Mouse (Mus musculus): ENCODE measurements at regions not wholly inside any gene's neighbourhood (a gene's known extent, or its start where the extent isn't known, plus 50 kb on each side); places are given as distances from the start of the nearest gene placed in this dataset.
A peak's percentile ranks its signal among the peaks of the same experiment; 100 is the strongest.

DNA sequence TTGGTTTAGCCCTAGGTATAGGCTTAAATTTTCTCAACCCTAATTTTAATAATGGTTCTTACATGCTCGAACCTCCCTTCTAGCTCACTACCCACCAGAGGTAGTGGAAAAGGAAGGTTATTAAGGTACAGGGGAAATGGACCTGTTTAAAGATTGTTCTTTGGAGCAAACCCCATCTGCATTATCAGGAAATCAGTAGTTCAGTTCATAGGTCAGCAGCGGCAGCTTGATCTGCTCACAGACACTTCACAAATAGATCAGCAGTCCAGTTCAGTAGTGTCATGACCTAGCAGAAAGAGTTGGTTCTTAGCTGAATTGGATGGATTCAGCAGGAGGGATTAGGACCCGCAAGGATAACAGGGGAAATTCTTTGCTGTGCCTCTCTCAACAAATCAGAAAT lies 324.4 kb downstream of the Zfp619 start:
- H3K9ac ChIP-seq: no peak overlapping the region
- H3K27me3 ChIP-seq: no peaks in the 10 kb centered on the region
- no peak overlapping the region for H3K27ac ChIP-seq
- no peaks in the 10 kb centered on the region for H3K36me3 ChIP-seq (replicated peaks)
- no peaks in the 10 kb centered on the region for H3K9me3 ChIP-seq
- 89% methylated on average over 3 of the region's 3 CpGs for WGBS
- no peak overlapping the region for H3K4me2 ChIP-seq
- no peak for ATAC-seq (ENCODE audit: low FRiP score)
- H3K4me3 ChIP-seq (replicated peaks): no peak overlapping the region
- no peaks in the 10 kb centered on the region for H3K4me1 ChIP-seq

DNA sequence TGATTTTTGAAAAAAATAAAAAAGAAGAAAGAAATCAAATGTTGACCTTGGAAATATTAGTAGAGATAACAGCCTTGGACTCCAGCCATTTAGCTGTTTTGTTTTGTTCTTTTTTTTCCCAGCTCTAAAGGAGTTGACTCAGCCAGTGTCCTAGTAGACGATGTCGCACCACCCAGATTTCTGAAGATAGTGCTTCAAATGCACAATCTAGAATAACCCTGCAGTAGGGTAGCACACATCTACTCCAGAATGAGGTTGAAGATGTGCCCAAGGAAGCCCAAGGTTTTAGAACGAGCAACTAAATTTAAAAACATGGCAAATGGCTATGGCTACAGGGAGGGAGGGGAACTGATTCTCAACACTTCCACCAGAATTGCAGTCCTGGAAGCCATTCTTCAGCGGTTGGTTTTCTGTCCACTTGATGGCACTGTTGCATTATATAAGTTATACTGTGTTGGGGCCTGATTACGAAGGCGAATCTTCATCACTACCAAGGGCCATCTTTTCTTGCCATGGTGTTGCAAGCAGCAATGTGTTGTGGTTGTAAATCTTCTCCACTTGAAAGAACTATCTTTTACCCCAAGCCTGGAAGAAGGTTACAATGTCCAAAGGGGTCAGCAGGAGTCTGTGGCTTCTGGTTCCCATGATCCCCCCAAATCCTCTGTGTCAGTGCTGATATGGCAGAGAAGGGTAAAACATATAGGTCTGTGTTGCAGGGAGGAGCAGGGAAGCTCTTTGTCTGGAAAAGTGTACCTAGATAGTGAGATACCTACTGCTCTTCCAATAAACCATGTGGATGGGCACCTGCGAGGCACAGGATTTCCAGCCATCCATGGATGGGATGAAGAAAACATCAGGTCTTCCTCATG lies 330.6 kb downstream of the Zfp619 start:
- 54% methylated on average over 7 of the region's 7 CpGs for WGBS
- Histone ChIP-seq H3K27ac (no peak overlapping the region), H3K4me3 (replicated peaks) (no peak overlapping the region), H3K36me3 (replicated peaks) (no peaks in the 10 kb centered on the region), H3K4me2 (no peak overlapping the region), H3K4me1 (no peaks in the 10 kb centered on the region), H3K9ac (no peak overlapping the region), H3K27me3 (no peaks in the 10 kb centered on the region), H3K9me3 (no peaks in the 10 kb centered on the region)
- peak; percentile 86 for ATAC-seq (ENCODE audit: low FRiP score)

DNA sequence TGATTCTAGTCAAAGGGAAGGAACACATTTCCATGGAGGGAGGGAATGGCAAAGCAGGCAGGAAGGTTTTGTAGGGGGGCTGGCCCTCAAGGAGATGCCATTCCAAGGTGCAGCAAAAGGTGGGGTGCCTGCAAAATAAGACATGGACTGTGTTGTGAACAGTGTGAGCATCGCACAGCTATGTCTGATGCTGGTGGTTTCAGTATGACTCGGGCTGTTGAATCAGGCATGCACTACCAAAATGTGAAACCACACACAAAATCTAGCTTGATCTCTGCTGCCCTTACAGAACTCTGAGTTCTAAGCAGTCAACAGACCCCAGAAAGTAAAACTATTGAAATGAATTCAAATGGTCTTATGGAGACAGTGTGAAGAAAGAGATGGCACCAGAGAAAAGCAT lies 339.7 kb downstream of the Zfp619 start:
- no peak overlapping the region for H3K9ac ChIP-seq
- 93% methylated on average over 2 of the region's 2 CpGs for WGBS
- no peaks in the 10 kb centered on the region for H3K4me1 ChIP-seq
- ATAC-seq (ENCODE audit: low FRiP score): no peak
- no peak overlapping the region for H3K27ac ChIP-seq
- H3K4me3 ChIP-seq (replicated peaks): no peak overlapping the region
- H3K4me2 ChIP-seq: no peak overlapping the region
- no peaks in the 10 kb centered on the region for H3K36me3 ChIP-seq (replicated peaks)
- no peaks in the 10 kb centered on the region for H3K27me3 ChIP-seq
- no peaks in the 10 kb centered on the region for H3K9me3 ChIP-seq

DNA sequence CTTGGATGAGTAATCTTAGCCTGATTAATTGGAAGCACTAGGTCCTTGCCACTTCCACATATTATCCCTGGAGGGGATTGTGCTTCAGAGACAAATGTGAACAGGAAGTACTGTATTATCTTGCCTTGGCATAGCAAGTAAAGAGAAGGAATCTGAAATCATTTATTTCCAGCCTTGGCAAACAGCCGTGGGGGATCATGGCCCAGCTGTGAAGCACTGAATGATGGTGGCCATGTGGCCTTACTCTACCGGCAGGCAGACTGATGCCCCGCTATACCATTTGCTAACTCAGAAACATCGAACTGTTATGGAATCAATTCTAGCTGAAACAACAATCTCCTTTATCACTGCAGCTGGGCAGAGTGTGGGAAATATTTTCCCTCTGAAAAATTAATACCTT lies 345.3 kb downstream of the Zfp619 start:
- ATAC-seq (ENCODE audit: low FRiP score): no peak
- H3K4me3 ChIP-seq (replicated peaks): no peak overlapping the region
- 78% methylated on average over 4 of the region's 4 CpGs for WGBS

DNA sequence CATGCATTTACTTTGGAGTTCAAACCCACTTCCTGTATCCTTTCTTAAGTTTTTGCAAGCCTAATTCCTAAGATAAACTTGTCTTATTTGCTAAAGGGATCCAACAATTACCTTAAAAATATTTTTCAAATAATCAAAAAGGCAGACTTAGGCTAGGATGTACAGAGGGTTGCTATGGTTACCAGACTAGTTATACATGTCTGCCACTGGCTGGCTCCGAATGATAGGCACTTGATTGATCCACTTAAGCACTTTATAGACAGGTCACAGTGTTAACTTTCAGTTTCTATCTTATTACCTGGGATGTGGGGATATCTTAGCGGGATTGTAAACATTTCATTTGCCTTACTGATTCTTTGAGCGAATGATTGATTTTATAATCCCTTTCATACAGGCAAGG lies 346.6 kb downstream of the Zfp619 start:
- no peaks in the 10 kb centered on the region for H3K27me3 ChIP-seq
- 77% methylated on average over 3 of the region's 3 CpGs for WGBS
- no peak overlapping the region for H3K9ac ChIP-seq
- no peak overlapping the region for H3K4me3 ChIP-seq (replicated peaks)
- H3K4me1 ChIP-seq: peaks cover 6% of the 10 kb centered on the region; the same call in 1 of the 2 replicates
- H3K9me3 ChIP-seq: no peaks in the 10 kb centered on the region
- no peaks in the 10 kb centered on the region for H3K36me3 ChIP-seq (replicated peaks)
- no peak overlapping the region for H3K27ac ChIP-seq
- no peak for ATAC-seq (ENCODE audit: low FRiP score)
- H3K4me2 ChIP-seq: no peak overlapping the region

More for the DNA sequence above, 345.3 kb downstream of the Zfp619 start:
- H3K27me3 ChIP-seq: no peaks in the 10 kb centered on the region
- no peaks in the 10 kb centered on the region for H3K9me3 ChIP-seq
- H3K9ac ChIP-seq: no peak overlapping the region
- no peak overlapping the region for H3K27ac ChIP-seq
- H3K4me2 ChIP-seq: no peak overlapping the region
- no peaks in the 10 kb centered on the region for H3K36me3 ChIP-seq (replicated peaks)
- H3K4me1 ChIP-seq: peaks cover 5% of the 10 kb centered on the region; the same call in 1 of the 2 replicates

DNA sequence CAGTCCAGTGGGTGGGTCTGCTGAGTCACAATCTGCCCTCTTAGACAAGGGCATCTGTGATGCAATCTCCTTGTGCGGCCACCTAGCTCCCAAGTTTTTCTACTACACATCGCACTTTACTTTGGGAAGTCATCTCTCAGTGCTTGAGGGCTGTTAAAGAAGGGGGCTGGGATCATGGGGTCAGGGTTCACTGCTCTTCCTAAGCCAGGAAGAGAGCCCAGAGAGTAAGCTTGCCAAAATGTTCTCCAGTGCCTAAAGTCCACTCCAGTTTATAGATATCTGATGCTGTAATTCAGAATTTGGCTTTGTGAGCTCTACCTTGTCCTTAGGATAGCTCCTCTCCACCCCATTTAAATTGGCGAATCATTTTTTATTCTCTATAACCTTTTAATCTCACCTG lies 347.2 kb downstream of the Zfp619 start:
- peaks cover 6% of the 10 kb centered on the region; the same call in 1 of the 2 replicates for H3K4me1 ChIP-seq
- no peak overlapping the region for H3K9ac ChIP-seq
- no peak overlapping the region for H3K4me3 ChIP-seq (replicated peaks)
- no peaks in the 10 kb centered on the region for H3K9me3 ChIP-seq
- no peaks in the 10 kb centered on the region for H3K27me3 ChIP-seq
- H3K36me3 ChIP-seq (replicated peaks): no peaks in the 10 kb centered on the region
- no peak overlapping the region for H3K4me2 ChIP-seq
- WGBS: 93% methylated on average over 3 of the region's 3 CpGs
- ATAC-seq (ENCODE audit: low FRiP score): no peak
- H3K27ac ChIP-seq: no peak overlapping the region

DNA sequence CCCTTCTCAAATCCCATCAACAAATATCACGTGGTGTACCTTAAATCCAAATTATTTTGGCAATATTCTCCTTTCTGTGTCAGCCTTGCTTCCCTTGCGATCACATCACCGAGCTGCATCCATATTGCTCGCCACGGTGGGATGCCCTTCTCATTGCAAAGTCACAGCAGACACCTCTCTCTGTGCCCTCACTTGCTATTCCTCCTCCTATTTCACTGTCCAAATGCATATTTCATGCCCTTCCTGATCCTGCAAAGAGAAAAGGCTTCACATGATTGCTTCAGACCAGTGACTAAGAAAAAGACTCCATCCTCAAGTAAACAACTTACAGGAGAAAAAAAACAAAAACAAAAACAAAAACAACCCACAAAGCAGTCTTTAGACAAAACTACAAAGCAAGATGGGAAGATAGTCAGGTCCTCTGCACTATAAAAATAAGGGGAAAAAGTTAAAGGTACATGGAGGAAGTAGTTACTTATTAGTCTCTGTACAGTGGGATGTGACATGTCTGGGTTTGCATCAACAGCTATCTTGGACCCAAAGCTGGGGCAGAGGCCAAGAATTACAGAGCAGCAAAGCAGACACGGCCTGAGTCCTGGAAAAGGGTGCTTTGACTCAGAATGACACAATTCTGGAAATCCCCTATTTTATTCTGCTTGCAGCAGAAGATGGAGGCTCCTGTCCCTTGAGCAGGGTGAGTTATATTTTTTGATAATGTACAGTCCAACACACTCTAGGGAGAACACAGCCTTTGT lies 349.3 kb downstream of the Zfp619 start:
- H3K27me3 ChIP-seq: no peaks in the 10 kb centered on the region
- no peak overlapping the region for H3K4me2 ChIP-seq
- no peak overlapping the region for H3K27ac ChIP-seq
- H3K4me3 ChIP-seq (replicated peaks): no peak overlapping the region
- H3K9ac ChIP-seq: no peak overlapping the region
- H3K4me1 ChIP-seq: peaks cover 6% of the 10 kb centered on the region; the same call in 1 of the 2 replicates
- H3K9me3 ChIP-seq: no peaks in the 10 kb centered on the region
- no peaks in the 10 kb centered on the region for H3K36me3 ChIP-seq (replicated peaks)
- no peak for ATAC-seq (ENCODE audit: low FRiP score)
- 75% methylated on average over 6 of the region's 6 CpGs for WGBS

DNA sequence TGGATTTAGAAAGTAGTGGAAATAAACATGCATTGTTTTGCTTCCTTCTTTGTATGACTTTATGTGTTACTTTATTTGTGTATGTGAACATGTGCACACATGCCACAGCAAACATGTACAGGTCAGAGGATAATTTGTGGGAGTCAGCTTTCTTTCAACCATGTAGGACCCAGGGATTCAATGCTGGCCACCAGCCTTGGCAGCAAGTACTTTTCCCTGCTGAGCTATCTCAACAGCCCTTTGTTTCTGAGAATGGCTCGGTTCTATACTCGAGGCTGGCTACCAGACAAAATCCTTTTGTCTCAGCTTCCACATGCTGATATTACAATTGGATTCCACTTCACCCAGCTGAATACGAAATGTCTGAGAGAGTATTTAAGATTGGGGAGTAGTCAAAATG lies 349.9 kb downstream of the Zfp619 start:
- H3K4me3 ChIP-seq (replicated peaks): no peak overlapping the region
- no peaks in the 10 kb centered on the region for H3K27me3 ChIP-seq
- ATAC-seq (ENCODE audit: low FRiP score): peak; percentile 39; the same call in 1 of the 2 replicates
- no peaks in the 10 kb centered on the region for H3K9me3 ChIP-seq
- no peak overlapping the region for H3K4me2 ChIP-seq
- no peak overlapping the region for H3K27ac ChIP-seq
- no peaks in the 10 kb centered on the region for H3K36me3 ChIP-seq (replicated peaks)
- H3K9ac ChIP-seq: no peak overlapping the region
- H3K4me1 ChIP-seq: peaks cover 6% of the 10 kb centered on the region; the same call in 1 of the 2 replicates
- WGBS: 7% methylated on average over 3 of the region's 3 CpGs

DNA sequence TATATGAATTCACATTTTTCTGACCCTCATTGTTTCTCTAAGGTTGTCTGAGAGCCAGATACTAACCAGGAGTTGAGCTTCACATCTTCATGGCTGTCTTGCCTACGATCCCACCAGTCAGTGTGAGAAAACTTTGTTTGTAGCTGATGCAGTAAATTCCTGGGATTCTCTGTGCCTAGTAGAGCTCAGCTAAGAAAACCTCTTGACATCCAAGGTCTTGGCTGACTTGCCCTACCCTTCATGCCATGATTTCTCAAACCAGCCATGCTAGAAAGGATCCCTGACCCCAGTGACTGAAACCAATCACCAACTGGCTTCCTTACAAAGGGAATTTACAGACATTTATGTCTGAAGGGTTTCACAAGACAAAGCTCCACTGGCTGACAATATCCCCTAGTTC lies 364.5 kb downstream of the Zfp619 start:
- Histone ChIP-seq H3K4me3 (replicated peaks) (no peak overlapping the region), H3K36me3 (replicated peaks) (no peaks in the 10 kb centered on the region), H3K27me3 (no peaks in the 10 kb centered on the region), H3K9me3 (no peaks in the 10 kb centered on the region), H3K27ac (no peak overlapping the region), H3K4me2 (no peak overlapping the region), H3K9ac (no peak overlapping the region), H3K4me1 (no peaks in the 10 kb centered on the region)
- 89% methylated on average over 1 of the region's 1 CpGs for WGBS
- no peak for ATAC-seq (ENCODE audit: low FRiP score)

DNA sequence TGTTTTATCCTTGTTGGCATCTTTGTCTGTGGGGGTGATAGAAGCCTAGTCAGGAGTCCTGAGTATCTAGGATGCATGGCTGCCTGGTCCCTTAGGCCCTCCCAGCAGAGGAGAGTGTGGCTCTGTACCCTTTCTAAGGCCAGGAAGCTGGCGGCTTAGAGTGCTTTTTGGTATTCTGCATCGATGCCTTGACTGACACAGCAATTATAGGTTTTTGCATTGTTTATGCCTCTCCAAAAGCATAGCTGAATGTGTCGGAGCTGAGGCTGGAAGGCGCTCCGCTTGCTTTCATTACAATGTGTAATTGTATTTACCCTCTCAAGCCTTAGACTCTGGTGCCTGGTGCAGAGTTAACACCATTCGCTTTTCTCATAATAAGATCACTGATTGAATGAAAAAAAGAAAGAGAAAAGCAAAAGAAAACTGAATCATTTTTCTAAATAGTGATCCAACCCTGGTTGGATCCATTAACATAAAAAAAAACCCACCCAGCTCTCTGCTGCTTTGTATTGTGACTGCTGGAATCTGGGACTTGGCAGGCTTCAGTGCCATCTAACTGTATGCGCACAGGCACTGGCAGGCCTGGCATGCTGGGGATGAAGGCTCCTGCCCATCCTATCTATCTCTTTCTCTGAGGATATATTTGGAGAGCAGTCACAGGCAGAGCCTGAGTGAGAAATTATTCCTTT lies 376.8 kb downstream of the Zfp619 start:
- H3K27ac ChIP-seq: no peak overlapping the region
- WGBS: 38% methylated on average over 7 of the region's 7 CpGs
- H3K4me1 ChIP-seq: peaks cover 5% of the 10 kb centered on the region; the same call in 1 of the 2 replicates
- ATAC-seq (ENCODE audit: low FRiP score): peak; percentile 46; the same call in 1 of the 2 replicates
- H3K9ac ChIP-seq: no peak overlapping the region
- H3K27me3 ChIP-seq: no peaks in the 10 kb centered on the region
- H3K9me3 ChIP-seq: no peaks in the 10 kb centered on the region
- no peak overlapping the region for H3K4me3 ChIP-seq (replicated peaks)
- no peak overlapping the region for H3K4me2 ChIP-seq
- no peaks in the 10 kb centered on the region for H3K36me3 ChIP-seq (replicated peaks)

DNA sequence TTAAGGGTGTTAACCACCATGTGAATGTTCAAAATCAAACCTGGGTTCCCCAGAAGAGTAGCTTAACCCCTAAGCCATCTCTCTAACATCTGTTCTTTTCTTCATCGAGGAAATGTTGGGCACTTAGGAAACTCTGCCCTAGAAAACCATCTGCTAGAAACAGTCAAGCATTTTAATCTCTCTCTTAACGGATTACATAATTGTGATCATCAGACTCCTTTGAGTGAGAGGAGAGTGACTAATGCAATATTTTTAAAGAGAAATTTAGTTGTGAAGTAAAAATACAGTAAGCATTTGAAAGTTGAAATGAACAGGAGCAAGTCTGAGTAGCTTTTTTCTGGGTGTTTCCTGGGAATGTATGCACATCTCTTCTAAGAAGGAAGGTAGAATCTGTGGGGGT lies 379.4 kb downstream of the Zfp619 start:
- no peak overlapping the region for H3K4me2 ChIP-seq

DNA sequence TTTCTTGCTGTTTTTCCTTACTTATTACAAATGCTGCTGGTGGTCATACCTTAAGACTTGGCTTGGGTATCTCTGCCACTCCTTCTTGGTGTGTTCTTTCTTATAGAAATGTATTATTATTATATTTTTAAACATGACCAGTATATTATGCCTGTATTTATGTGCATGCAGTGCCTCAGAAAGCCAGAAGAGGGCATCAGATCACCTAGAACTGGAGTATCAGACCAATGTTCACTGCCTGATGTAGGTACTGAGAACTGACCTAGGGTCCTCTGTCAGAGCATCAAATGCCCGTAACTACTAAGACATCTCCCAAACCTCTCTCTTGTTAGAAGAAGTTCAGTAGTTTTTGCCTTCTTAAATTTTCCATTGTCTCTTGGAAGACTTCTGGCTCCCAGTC lies 380.7 kb downstream of the Zfp619 start:
- H3K4me1 ChIP-seq: peaks cover 5% of the 10 kb centered on the region; the same call in 1 of the 2 replicates
- H3K36me3 ChIP-seq (replicated peaks): no peaks in the 10 kb centered on the region
- no peaks in the 10 kb centered on the region for H3K27me3 ChIP-seq
- no peak overlapping the region for H3K27ac ChIP-seq
- no peak for ATAC-seq (ENCODE audit: low FRiP score)
- no peak overlapping the region for H3K9ac ChIP-seq
- H3K4me2 ChIP-seq: no peak overlapping the region
- H3K9me3 ChIP-seq: no peaks in the 10 kb centered on the region
- WGBS: 93% methylated on average over 1 of the region's 1 CpGs
- H3K4me3 ChIP-seq (replicated peaks): no peak overlapping the region

More for the DNA sequence above, 379.4 kb downstream of the Zfp619 start:
- ATAC-seq (ENCODE audit: low FRiP score): no peak
- 78% methylated on average over 2 of the region's 2 CpGs for WGBS
- H3K9me3 ChIP-seq: no peaks in the 10 kb centered on the region
- no peaks in the 10 kb centered on the region for H3K27me3 ChIP-seq
- H3K9ac ChIP-seq: no peak overlapping the region
- H3K36me3 ChIP-seq (replicated peaks): no peaks in the 10 kb centered on the region
- H3K4me3 ChIP-seq (replicated peaks): no peak overlapping the region
- H3K27ac ChIP-seq: no peak overlapping the region
- peaks cover 5% of the 10 kb centered on the region; the same call in 1 of the 2 replicates for H3K4me1 ChIP-seq
